Mouse (Mus musculus) megakaryocyte, embryonic 14.5 days (primary cell): Measurements from ENCODE around the gene Akain1. TPM values are rescaled to one million over a fixed set of nuclear protein-coding genes. Genes with fewer than 3 reads are reported as not detected.

ENCODE experiments used
- H3K27me3 ChIP-seq: replicated peaks from 2 replicates; pipeline ENCODE3; 2012; ENCODE audit warnings: inconsistent platforms
- H3K36me3 ChIP-seq: replicated peaks from 2 replicates; pipeline ENCODE3; 2012; ENCODE audit warnings: low read length, inconsistent platforms, mixed read lengths
- H3K4me1 ChIP-seq: 2 replicates; pipeline ENCODE4 v1.6.1; 2012; ENCODE audit warnings: inconsistent platforms
- H3K4me3 ChIP-seq: replicated peaks from 2 replicates; pipeline ENCODE3; 2012; ENCODE audit warnings: moderate library complexity, mild to moderate bottlenecking, inconsistent platforms
- H3K9me3 ChIP-seq: 2 replicates; pipeline ENCODE4 v1.6.1; 2012; ENCODE audit warnings: inconsistent platforms
- FLI1 ChIP-seq: IDR thresholded peaks from 2 replicates; pipeline ENCODE4 v1.6.1; 2012; ENCODE audit warnings: low read length, inconsistent platforms, mixed read lengths
- GATA1 ChIP-seq: IDR thresholded peaks from 3 replicates; pipeline ENCODE4 v1.6.1; 2012; ENCODE audit warnings: mixed read lengths, low read length, inconsistent platforms, borderline replicate concordance
- polyA plus RNA-seq: library from polyadenylated mRNA; stranded (reverse); fragments of >175 nt; gene quantifications from 2 replicates; pipeline ENCODE4 v1.2.3, GENCODE M21; 2012; ENCODE audit warnings: low replicate concordance; ENCODE audit not compliant: insufficient read depth

The Akain1 gene
- not detected in 2 replicates for polyA plus RNA-seq

- TF ChIP-seq FLI1 (no peak), GATA1 (no peak)
- H3K27me3 ChIP-seq: peaks cover 39% of the 10 kb centered on the region
- no peaks in the 10 kb centered on the region for H3K36me3 ChIP-seq
- H3K4me1 ChIP-seq: peaks cover 23% of the 10 kb centered on the region
- H3K9me3 ChIP-seq: peaks cover 8% of the 10 kb centered on the region; the same call in 1 of the 2 replicates
- H3K4me3 ChIP-seq: peak within 1 kb of the TSS; percentile 89
Observed at GRCm38 (mm10) chr17:69438990-69439491, at the start of gene Akain1. Akain1 (plus strand) TSS chr17:69439326.

- H3K9me3 ChIP-seq: no peaks in the 10 kb centered on the region
- no peak for TF ChIP-seq GATA1
- TF ChIP-seq FLI1: no peak
- peak overlapping the region; percentile 88 for H3K4me3 ChIP-seq
- no peaks in the 10 kb centered on the region for H3K27me3 ChIP-seq
- peaks cover 25% of the 10 kb centered on the region for H3K4me1 ChIP-seq
- peaks cover 3% of the 10 kb centered on the region for H3K36me3 ChIP-seq
Observed at GRCm38 (mm10) chr17:69396147-69397033, 42.7 kb upstream of the Akain1 start.

GRCm38 (mm10) chr17:69397163-69397562 lies 42.0 kb upstream of the Akain1 start:
- Histone ChIP-seq H3K27me3 (no peaks in the 10 kb centered on the region), H3K4me1 (peaks cover 33% of the 10 kb centered on the region), H3K9me3 (no peaks in the 10 kb centered on the region), H3K4me3 (peak overlapping the region; percentile 67), H3K36me3 (no peaks in the 10 kb centered on the region)
- no peak for TF ChIP-seq FLI1
- no peak for TF ChIP-seq GATA1

- no peaks in the 10 kb centered on the region for H3K36me3 ChIP-seq
- peaks cover 36% of the 10 kb centered on the region for H3K4me1 ChIP-seq
- TF ChIP-seq FLI1 (no peak), GATA1 (no peak)
- no peak overlapping the region for H3K4me3 ChIP-seq
- no peaks in the 10 kb centered on the region for H3K27me3 ChIP-seq
- H3K9me3 ChIP-seq: no peaks in the 10 kb centered on the region
Observed at GRCm38 (mm10) chr17:69398092-69398491, 41.0 kb upstream of the Akain1 start.

- Histone ChIP-seq H3K36me3 (no peaks in the 10 kb centered on the region), H3K27me3 (no peaks in the 10 kb centered on the region), H3K9me3 (0 out of 2 replicates have a peak, but pooled peaks cover 2% of the 10 kb centered on the region), H3K4me1 (peaks cover 34% of the 10 kb centered on the region), H3K4me3 (no peak overlapping the region)
- TF ChIP-seq GATA1 (no peak), FLI1 (no peak)
Observed at GRCm38 (mm10) chr17:69401146-69401545, 38.0 kb upstream of the Akain1 start.

GRCm38 (mm10) chr17:69416163-69416562 lies 23.0 kb upstream of the Akain1 start:
- Histone ChIP-seq H3K9me3 (no peaks in the 10 kb centered on the region), H3K36me3 (peaks cover 2% of the 10 kb centered on the region), H3K4me3 (peak overlapping the region; percentile 93), H3K4me1 (peaks cover 29% of the 10 kb centered on the region), H3K27me3 (no peaks in the 10 kb centered on the region)
- TF ChIP-seq FLI1: no peak
- TF ChIP-seq GATA1: no peak; the same call in 2 of the 3 replicates

DNA sequence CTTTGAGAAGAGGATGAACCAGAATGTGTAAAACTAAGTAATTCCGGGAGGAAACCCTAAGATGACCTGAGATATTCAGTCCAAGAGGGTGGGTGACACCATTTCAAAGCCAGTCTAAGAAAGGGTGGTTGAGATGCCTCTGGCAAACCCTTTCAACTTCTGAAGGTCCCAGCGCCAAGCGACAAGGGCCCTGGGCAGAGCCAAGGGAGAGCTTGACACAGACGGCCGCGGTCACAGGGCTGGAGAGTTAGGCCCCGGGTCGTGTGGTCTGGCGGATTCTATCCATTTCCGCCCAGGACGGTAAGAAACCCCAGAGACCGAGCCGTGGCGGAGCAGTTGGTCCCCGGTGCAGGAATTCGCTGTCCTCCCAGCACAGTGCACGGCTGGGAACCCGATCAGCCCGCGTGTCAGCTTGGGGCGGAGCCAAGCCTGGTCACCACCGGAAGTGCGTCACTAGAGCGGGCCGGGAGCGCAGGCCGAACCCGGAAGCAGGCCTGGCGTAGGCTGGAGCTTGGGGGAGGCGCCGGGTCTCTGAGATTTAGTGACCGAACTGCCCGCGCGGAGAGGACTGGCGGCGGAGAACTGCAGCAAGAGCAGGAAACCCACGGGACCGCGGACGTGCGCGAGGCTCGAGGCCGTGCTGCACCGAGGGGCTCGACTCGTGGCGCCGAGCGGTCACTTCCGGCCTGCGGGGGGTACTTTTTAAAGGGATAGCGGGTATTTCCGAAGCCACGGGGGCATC lies 22.0 kb upstream of the Akain1 start:
- Histone ChIP-seq H3K4me1 (peaks cover 33% of the 10 kb centered on the region), H3K4me3 (peak overlapping the region; percentile 93), H3K27me3 (no peaks in the 10 kb centered on the region), H3K9me3 (no peaks in the 10 kb centered on the region), H3K36me3 (peaks cover 4% of the 10 kb centered on the region)
- TF ChIP-seq FLI1 (peak; percentile 94), GATA1 (no peak)

DNA sequence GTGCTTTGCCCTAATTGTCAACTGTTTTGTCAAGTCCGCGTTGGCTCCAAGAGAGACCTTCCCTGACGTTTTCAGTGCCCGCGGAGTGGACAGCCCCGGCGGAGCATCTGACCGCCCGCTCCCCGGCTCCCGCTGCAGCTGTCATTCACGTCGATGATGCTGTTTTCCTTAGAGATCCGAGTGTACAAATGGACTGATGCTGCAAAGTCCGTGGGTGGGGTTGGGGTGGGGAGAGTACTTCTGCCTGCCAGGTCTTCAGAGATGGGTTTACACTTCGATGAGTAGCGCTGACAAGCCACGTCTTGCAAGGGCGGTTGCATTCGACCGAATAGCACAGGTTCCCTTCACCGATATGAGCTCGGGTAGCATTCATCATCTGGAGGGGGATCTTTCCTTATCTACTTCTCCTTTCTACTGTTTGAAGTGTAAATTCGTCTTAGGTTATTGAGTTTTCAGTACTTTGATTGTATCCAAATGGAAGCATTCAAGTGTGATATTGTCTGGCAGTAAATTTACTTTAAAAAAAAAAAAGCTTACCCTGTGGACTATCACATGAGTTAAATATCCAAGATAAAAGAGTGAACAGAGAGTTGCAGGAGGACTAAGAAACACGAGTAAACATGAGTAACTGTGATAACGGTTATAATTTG lies 21.3 kb upstream of the Akain1 start:
- Histone ChIP-seq H3K4me3 (peak overlapping the region; percentile 93), H3K27me3 (no peaks in the 10 kb centered on the region), H3K9me3 (no peaks in the 10 kb centered on the region)

GRCm38 (mm10) chr17:69421592-69421991 lies 17.5 kb upstream of the Akain1 start:
- Histone ChIP-seq H3K4me3 (peak overlapping the region; percentile 64), H3K4me1 (peaks cover 30% of the 10 kb centered on the region), H3K36me3 (peaks cover 4% of the 10 kb centered on the region), H3K27me3 (no peaks in the 10 kb centered on the region), H3K9me3 (no peaks in the 10 kb centered on the region)
- TF ChIP-seq GATA1 (no peak), FLI1 (no peak)

More for the DNA sequence above, 21.3 kb upstream of the Akain1 start:
- TF ChIP-seq GATA1 (no peak), FLI1 (no peak)
- Histone ChIP-seq H3K36me3 (peaks cover 4% of the 10 kb centered on the region), H3K4me1 (peaks cover 39% of the 10 kb centered on the region)
